Mouse (Mus musculus) cerebellum, adult 2 months (tissue): ENCODE measurements at regions not wholly inside any gene's neighbourhood (a gene's known extent, or its start where the extent isn't known, plus 50 kb on each side); places are given as distances from the start of the nearest gene placed in this dataset.

Source experiments
- CTCF ChIP-seq: fragments of 200-500 bp; IDR thresholded peaks from 2 replicates; pipeline ENCODE4 v1.5.1; 2011; ENCODE audit warnings: low read depth, mild to moderate bottlenecking, control low read depth, low read length, moderate library complexity, borderline replicate concordance; ENCODE audit not compliant: insufficient read depth
- POLR2A ChIP-seq: fragments of 200-500 bp; IDR thresholded peaks from 2 replicates; pipeline ENCODE4 v1.6.1; 2011; ENCODE audit warnings: low read length, control low read depth, borderline replicate concordance; ENCODE audit not compliant: insufficient read depth

GRCm38 (mm10) chr5:119557071-119557470 lies 113.4 kb upstream of the Tbx3 start:
- TF ChIP-seq POLR2A = no peak
- TF ChIP-seq CTCF = no peak
